Comparison of ENCODE assay signal across 24 mouse cellular contexts in the genomic region with DNA sequence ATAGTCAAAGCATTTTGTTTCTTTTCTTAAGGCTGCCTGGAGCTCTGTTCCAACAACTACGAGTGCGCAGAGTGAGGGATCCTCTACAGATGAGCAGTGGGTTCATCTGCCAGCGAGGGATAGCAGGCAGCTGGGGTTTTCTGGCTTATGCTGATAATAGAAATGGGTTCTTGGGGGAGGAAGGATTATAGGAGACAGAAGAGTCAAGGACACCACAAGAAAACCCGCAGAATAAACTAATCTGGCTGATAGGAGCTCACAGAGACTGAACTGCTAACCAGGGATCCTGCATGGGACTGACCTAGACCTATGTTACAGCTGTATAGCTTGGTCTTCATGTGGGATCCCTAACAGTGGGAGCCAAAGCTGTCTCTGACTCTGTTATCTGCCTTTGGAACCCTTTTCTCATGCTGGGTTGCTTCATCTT. TPM values are rescaled to one million over a fixed set of nuclear protein-coding genes. Genes with fewer than 3 reads are reported as not detected.
DNase-seq lines count a peak whose midpoint lies in the region; ATAC-seq and TF ChIP-seq lines count a peak whose summit lies in the region.
"Had no signal": no experiment of that assay in that cellular context is flagged by ENCODE, and none has a peak within 500 bp of the region (broad histone marks: within the 10 kb centered on the region; RNA-seq: fewer than 3 reads in every experiment).

No protein-coding gene starts in this region.

- no peaks in the 10 kb centered on the region for H3K27me3 ChIP-seq in heart, embryonic 11.5 days (ENCODE audit: control insufficient read depth, insufficient read depth, low read length)
- no peaks in the 10 kb centered on the region for H3K27me3 ChIP-seq in embryonic facial prominence, embryonic 10.5 days (replicated peaks; ENCODE audit: low read depth, poor library complexity, severe bottlenecking)
- H3K27me3 ChIP-seq in liver, embryonic 14.5 days (ENCODE audit: control insufficient read depth, insufficient read depth, low read length), result no peaks in the 10 kb centered on the region; the same call in 1 of the 2 replicates
- H3K27me3 ChIP-seq: forebrain, embryonic 12.5 days; hindbrain, embryonic 12.5 days; limb, embryonic 12.5 days; midbrain, embryonic 12.5 days; stomach, embryonic 15.5 days had no signal

- H3K36me3 ChIP-seq in heart, embryonic 11.5 days (ENCODE audit: control insufficient read depth, insufficient read depth, low read length), result no peaks in the 10 kb centered on the region
- no peaks in the 10 kb centered on the region for H3K36me3 ChIP-seq in embryonic facial prominence, embryonic 10.5 days (replicated peaks)
- no peaks in the 10 kb centered on the region for H3K36me3 ChIP-seq in liver, embryonic 14.5 days (replicated peaks; ENCODE audit: control insufficient read depth, insufficient read depth, low read depth)
- H3K36me3 ChIP-seq: forebrain, embryonic 12.5 days; hindbrain, embryonic 12.5 days; limb, embryonic 12.5 days; liver, embryonic 15.5 days; lung, embryonic 15.5 days; midbrain, embryonic 12.5 days; stomach, embryonic 15.5 days had no signal

- no peaks in the 10 kb centered on the region for H3K9me3 ChIP-seq in heart, embryonic 11.5 days (replicated peaks; ENCODE audit: control insufficient read depth, low read length)
- H3K9me3 ChIP-seq in embryonic facial prominence, embryonic 10.5 days, result no peaks in the 10 kb centered on the region
- no peaks in the 10 kb centered on the region for H3K9me3 ChIP-seq in liver, embryonic 14.5 days (ENCODE audit: control insufficient read depth, low read length)
- H3K9me3 ChIP-seq: forebrain, embryonic 12.5 days; hindbrain, embryonic 12.5 days; limb, embryonic 12.5 days; liver, embryonic 15.5 days; lung, embryonic 15.5 days; midbrain, embryonic 12.5 days; stomach, embryonic 15.5 days had no signal

- no peak overlapping the region for H3K4me2 ChIP-seq in heart, embryonic 11.5 days
- no peak overlapping the region for H3K4me2 ChIP-seq in liver, embryonic 14.5 days (ENCODE audit: low read depth)
- H3K4me2 ChIP-seq: forebrain, embryonic 12.5 days; hindbrain, embryonic 12.5 days; limb, embryonic 12.5 days; liver, embryonic 15.5 days; lung, embryonic 15.5 days; midbrain, embryonic 12.5 days; stomach, embryonic 15.5 days had no signal

- no peak for ATAC-seq in heart, embryonic 11.5 days (replicated peaks; ENCODE audit: insufficient number of reproducible peaks, low FRiP score, low TSS enrichment)
- ATAC-seq in liver, embryonic 14.5 days (ENCODE audit: insufficient read depth), result 0 out of 2 replicates have a peak, but pooled peaks have one; percentile 21
- no peak for ATAC-seq in monocyte, adult 5-6 weeks (replicated peaks; ENCODE audit: insufficient number of reproducible peaks, low FRiP score, low TSS enrichment, poor library complexity, severe bottlenecking)
- ATAC-seq: intestine, embryonic 16.5 days had no signal

- no peak for TF ChIP-seq EP300 in liver, embryonic 14.5 days (IDR thresholded peaks at IDR 0.05; ENCODE audit: low read depth)

- no peak for TF ChIP-seq CTCF in liver, embryonic 14.5 days (IDR thresholded peaks at IDR 0.05; ENCODE audit: low read depth)

- WGBS in heart, embryonic 11.5 days (ENCODE audit: insufficient replicate concordance), result 71% methylated on average over 4 of the region's 4 CpGs
- WGBS in embryonic facial prominence, embryonic 10.5 days, result 79% methylated on average over 4 of the region's 4 CpGs
- WGBS in liver, embryonic 14.5 days (ENCODE audit: insufficient replicate concordance), result 24% methylated on average over 4 of the region's 4 CpGs

- H3K27ac ChIP-seq in heart, embryonic 11.5 days (ENCODE audit: low read depth, low read length), result peak overlapping the region; percentile 76; the same call in 1 of the 2 replicates
- peak overlapping the region; percentile 75 for H3K27ac ChIP-seq in embryonic facial prominence, embryonic 10.5 days (replicated peaks)
- H3K27ac ChIP-seq in liver, embryonic 14.5 days, result no peak overlapping the region
- H3K27ac ChIP-seq: forebrain, embryonic 12.5 days; hindbrain, embryonic 12.5 days; limb, embryonic 12.5 days; liver, embryonic 15.5 days; lung, embryonic 15.5 days; midbrain, embryonic 12.5 days; stomach, embryonic 15.5 days had no signal

- no peak for DNase-seq in heart, postnatal 36 days
- peak; percentile 20 for DNase-seq in brain, adult 2 months (ENCODE audit: low read depth, low spot score)
- no peak for DNase-seq in embryonic facial prominence, embryonic 10.5 days (ENCODE audit: low spot score)
- DNase-seq in liver, embryonic 14.5 days (ENCODE audit: low read depth in 3 of 3, low spot score in 3 of 3), result no peak
- no peak for DNase-seq in embryo, embryonic 9.5 days (ENCODE audit: extremely low spot score)
- no peak for DNase-seq in B cell, adult 2 months
- DNase-seq: adrenal gland, postnatal 25 days; cerebellum, adult 18-20 months; cerebellum, postnatal 10 days; gastrocnemius, postnatal 36 days; kidney, adult 9 months; kidney, postnatal 10 days; layer of hippocampus, adult 9-11 months; right cerebral cortex, postnatal 25 days had no signal

- intact Hi-C loops in heart, postnatal 36 days (cut with DNase I), result no loop called here

- no peak overlapping the region for H3K4me3 ChIP-seq in heart, embryonic 11.5 days (ENCODE audit: low read depth, low read length)
- H3K4me3 ChIP-seq in embryonic facial prominence, embryonic 10.5 days, result no peak overlapping the region
- H3K4me3 ChIP-seq in liver, embryonic 14.5 days (ENCODE audit: insufficient read depth in 1 of 2, low read depth in 2 of 2, low read length in 2 of 2), result no peak overlapping the region
- H3K4me3 ChIP-seq: forebrain, embryonic 12.5 days; hindbrain, embryonic 12.5 days; limb, embryonic 12.5 days; liver, embryonic 15.5 days; lung, embryonic 15.5 days; midbrain, embryonic 12.5 days; stomach, embryonic 15.5 days had no signal

- no peak overlapping the region for H3K9ac ChIP-seq in heart, embryonic 11.5 days (ENCODE audit: low read depth, low read length)
- H3K9ac ChIP-seq in liver, embryonic 14.5 days (replicated peaks), result no peak overlapping the region
- H3K9ac ChIP-seq: forebrain, embryonic 12.5 days; hindbrain, embryonic 12.5 days; limb, embryonic 12.5 days; liver, embryonic 15.5 days; lung, embryonic 15.5 days; midbrain, embryonic 12.5 days; stomach, embryonic 15.5 days had no signal

- H3K4me1 ChIP-seq in heart, embryonic 11.5 days (ENCODE audit: control insufficient read depth, insufficient read depth, low read length), result peaks cover 5% of the 10 kb centered on the region
- H3K4me1 ChIP-seq in embryonic facial prominence, embryonic 10.5 days, result peaks cover 18% of the 10 kb centered on the region
- no peaks in the 10 kb centered on the region; a peak in 1 of 4 replicates for H3K4me1 ChIP-seq in liver, embryonic 14.5 days (replicated peaks; ENCODE audit: control insufficient read depth in 2 of 2, insufficient read depth in 2 of 2, low read length in 1 of 2)
- H3K4me1 ChIP-seq: hindbrain, embryonic 12.5 days; liver, embryonic 15.5 days; lung, embryonic 15.5 days; stomach, embryonic 15.5 days had no signal

RNA-seq across cellular contexts. Expression of gene Prss23, which starts 0.5 kb away (rescaled TPM):
- polyA plus RNA-seq in heart, embryonic 11.5 days (2014; fragmentation: Nextera tagmentation; extraction: Ambion mirVana), result 34.7 and 38.8 TPM in 2 replicates
- 10 to 100 TPM; 26.8 to 27.2 TPM for total RNA-seq in heart, postnatal 36 days (2021)
- polyA plus RNA-seq in embryonic facial prominence, embryonic 10.5 days (2016; fragmentation: Nextera tagmentation; extraction: Ambion mirVana), result 33.1 and 33.4 TPM in 2 replicates
- polyA plus RNA-seq in liver, embryonic 14.5 days (2012; rRNA removed), result 1.3 and 2.4 TPM in 2 replicates
- polyA plus RNA-seq in liver, embryonic 14.5 days (2014; fragmentation: Nextera tagmentation; extraction: Ambion mirVana), result 3.2 and 4.2 TPM in 2 replicates
- not detected in 3 replicates for total RNA-seq in monocyte, adult 5-6 weeks (2017)
